9 mouse cellular contexts compared by ENCODE assay signal in the genomic region with DNA sequence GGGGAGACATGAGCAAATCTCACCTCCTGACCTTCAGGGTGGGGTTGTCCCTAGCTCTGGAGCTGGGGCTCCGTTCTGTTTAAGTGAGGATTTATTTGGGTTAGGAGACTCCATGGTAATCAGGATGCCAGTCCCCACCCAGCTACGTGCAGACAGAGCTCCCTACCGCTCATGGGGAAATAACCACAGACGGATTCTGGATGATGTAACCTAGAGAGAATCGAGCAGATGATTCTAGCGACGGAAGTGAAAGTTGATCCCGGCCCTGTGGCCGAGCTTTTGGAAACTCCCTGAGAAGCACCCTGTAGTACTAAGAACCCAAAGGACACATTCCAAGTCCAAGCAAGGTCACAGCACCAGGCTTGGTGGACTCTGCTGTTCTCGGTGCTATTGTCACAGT. TPM values are rescaled to one million over a fixed set of nuclear protein-coding genes. Genes with fewer than 3 reads are reported as not detected.
DNase-seq lines count a peak whose midpoint lies in the region; ATAC-seq lines count a peak whose summit lies in the region.
"Had no signal": no experiment of that assay in that cellular context is flagged by ENCODE, and none has a peak within 500 bp of the region (broad histone marks: within the 10 kb centered on the region; RNA-seq: fewer than 3 reads in every experiment).

No protein-coding gene starts in this region.

- peak; percentile 70 for ATAC-seq in frontal cortex, adult (ENCODE audit: low TSS enrichment)

- DNase-seq in frontal cortex, postnatal 14 days (ENCODE audit: low spot score in 2 of 2), result no peak
- peak; percentile 8 for DNase-seq in urinary bladder, postnatal 14 days (ENCODE audit: low spot score)
- no peak for DNase-seq in urinary bladder, postnatal 4 days (ENCODE audit: low spot score in 2 of 2)
- peak; percentile 27 to 36 for DNase-seq in heart, postnatal 14 days
- peak; percentile 8 for DNase-seq in testis, postnatal 14 days (ENCODE audit: low spot score)
- DNase-seq in thymus, postnatal 25 days, result no peak
- no peak for DNase-seq in frontal cortex, postnatal 36 days (ENCODE audit: low spot score in 2 of 2)
- DNase-seq: midbrain, embryonic 14.5 days had no signal

- intact Hi-C loops in heart, postnatal 14 days (cut with DNase I), result no loop called here

RNA-seq across cellular contexts. Expression of gene Rbpj, which starts 43.5 kb away (rescaled TPM):
- 10 to 100 TPM; 28.6 to 33.9 TPM for total RNA-seq in heart, postnatal 14 days (2021)

Comparison
In these comparisons a context has a peak if more than half of its experiments do, and no peak if none do; other contexts are left out.
1. DNase-seq: peak in urinary bladder, postnatal 14 days (single experiment), heart, postnatal 14 days (2 of 2) and testis, postnatal 14 days (single experiment); none in frontal cortex, postnatal 14 days (0 of 2), urinary bladder, postnatal 4 days (0 of 2), thymus, postnatal 25 days (single experiment) and frontal cortex, postnatal 36 days (0 of 2).